Mouse (Mus musculus) kidney, postnatal 14 days (tissue): Measurements from ENCODE around the gene Pdss2.
"Not testable (repeated sequence)": the region's sequence is repeated elsewhere in the genome, so short reads cannot be mapped to it uniquely, and the experiment has no call there.

ENCODE experiments used
- DNase-seq: peaks from one replicate; pipeline ENCODE4 v3.0.0; 2022; ENCODE audit warnings: mixed read lengths

The Pdss2 gene

DNA sequence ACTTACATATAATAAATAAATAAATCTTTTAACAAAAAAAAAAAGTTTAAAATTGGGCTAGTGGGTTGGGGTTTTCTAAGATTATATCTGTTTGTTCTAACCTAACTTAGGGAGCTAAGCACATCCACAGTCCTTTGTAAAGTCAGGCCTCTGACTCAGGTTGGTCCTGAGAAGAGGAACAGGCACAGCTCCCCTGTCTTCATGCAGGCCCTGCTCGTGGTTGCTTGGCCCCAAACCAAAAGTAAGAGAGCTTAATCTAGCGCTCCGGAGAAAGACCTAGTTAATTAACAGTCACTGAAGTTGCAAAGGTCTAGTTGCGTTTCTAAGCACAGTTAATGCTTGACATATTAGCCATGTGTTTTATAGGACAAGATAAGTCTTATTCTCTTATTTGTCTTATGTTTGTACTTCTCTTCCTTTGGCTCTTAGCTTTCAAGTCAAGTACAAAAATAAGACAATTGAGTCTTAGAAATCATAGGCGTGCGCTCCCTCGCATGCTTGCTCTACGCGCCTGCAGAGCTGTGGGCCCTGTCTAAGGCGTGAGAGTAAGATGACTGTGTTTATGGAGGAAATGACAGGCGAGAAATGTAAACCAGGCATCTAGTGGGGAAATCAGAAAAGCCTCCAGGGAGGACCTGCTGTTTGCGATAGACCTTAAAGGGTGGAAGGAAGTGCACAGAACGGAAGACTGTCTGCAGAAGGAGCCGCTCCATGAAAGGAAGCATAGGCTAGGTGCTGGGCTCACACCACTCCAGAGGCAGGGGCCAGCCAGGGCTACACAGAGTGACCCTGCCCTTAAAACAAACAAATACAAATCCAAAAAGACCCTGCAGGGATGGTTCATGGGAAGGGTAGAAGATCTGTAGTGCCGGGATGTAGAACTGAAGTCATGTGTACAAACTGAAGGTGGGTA lies 157.7 kb downstream of the Pdss2 start:
- DNase-seq: peak; percentile 70

DNA sequence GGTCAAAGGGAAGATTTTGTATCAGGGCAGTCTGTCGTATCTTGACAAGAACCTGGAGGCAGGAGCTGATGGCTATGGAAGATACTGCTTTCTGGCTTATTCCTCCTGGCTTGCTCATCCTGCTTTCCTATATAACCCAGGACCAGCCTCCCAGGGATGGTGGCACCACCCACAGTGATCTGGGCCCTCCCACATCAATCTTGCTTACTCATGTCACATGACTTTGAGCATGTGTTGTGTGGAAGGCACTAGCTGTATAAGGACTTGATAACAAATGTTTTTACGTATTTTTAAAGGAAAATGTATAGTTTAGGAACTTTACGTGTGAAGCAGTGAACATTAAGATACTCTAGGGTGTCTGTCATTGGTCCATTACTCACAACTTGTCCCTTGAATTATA lies 161.4 kb downstream of the Pdss2 start:
- no peak for DNase-seq

- no peak for DNase-seq
These were observed 163.3 kb downstream of the Pdss2 start for GRCm38 (mm10) chr10:43384623-43385022.

DNA sequence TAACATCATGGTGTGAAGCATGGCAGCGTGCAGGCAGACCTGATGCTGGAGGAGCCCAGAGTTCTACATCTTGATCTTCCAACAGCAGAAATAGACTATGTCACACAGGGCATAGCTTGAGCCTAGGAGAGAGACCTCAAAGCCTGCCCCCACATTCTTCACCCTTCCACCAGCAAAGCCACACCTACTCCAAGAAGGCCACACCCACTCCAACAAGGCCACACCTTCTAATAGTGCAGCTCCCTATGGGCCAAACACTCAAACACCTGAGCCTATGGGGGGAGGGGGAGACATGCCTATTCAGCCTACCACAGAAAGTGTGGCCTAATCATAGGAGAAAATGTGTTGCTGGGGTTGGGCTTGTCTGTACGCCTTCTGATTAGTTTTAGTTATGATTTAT lies 171.6 kb downstream of the Pdss2 start:
- DNase-seq: no peak

DNA sequence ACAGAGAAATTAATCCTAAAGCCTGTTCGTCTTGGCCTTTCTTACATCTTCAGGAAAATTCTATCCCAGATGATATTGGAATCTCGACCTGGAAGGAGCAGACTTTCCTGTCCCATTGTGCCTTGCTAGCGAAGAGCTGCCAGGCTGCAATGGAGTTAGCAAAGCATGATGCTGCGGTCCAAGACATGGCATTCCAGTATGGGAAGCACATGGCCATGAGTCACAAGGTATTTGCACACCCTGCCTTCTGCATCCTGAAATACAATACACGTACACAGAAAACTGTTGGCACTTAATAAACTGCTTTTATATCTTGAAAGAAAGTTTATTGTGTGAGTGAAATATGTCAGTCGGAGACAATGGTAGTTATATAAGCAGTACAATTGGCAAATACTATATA lies 172.5 kb downstream of the Pdss2 start:
- DNase-seq: no peak

DNA sequence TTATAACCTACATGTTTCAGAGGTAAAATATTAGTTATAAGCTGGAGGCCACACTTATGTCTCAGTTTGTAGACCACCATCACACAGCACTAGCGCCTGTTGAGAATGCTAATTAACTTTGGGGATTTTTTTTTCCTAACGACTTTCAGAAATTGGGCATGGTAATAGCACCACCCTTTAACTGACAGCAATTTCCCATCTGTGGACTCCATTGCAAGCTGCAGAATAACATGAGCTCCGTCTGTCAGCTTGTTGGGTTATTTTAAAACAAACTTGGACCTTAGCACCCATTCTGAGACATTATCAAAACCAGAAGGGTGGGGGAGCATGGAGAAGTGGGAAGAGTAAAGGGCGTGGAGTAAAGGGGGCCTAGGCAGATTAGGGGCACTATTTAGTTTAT lies 174.5 kb downstream of the Pdss2 start:
- no peak for DNase-seq

DNA sequence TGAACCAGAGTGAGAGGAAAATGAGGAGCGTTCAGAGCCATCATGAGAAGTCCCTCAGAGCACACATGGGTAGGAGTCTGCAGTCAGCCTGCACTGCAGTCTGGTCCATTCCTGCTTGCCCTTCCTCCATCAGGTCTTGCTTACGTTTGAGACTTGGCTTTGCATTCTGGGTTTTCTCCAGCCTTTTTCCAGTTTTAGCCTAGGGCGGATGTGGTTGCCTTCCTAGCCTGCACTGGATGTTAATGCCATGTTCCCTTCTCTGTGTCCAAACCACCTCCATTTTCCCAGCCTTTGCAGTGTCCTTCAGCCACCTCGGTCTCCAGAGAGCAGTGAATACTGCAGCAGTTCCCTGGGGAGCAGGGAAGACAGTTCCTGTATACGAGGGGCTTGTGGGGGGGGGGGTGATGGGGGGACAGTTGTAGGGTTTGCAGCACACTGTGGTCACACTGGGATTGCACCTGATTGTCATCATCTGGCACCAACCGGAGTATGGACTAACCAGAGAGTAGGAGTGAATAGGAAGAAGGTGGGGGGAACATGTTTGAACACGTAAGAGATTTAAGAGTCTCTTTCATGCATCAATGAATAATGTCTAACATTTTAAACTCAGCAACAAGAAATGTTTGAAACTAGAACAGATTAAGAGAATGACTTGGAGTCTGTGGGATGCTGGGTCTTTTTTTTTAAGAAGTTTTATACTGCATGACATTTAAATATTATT lies 178.5 kb downstream of the Pdss2 start:
- no peak for DNase-seq

DNA sequence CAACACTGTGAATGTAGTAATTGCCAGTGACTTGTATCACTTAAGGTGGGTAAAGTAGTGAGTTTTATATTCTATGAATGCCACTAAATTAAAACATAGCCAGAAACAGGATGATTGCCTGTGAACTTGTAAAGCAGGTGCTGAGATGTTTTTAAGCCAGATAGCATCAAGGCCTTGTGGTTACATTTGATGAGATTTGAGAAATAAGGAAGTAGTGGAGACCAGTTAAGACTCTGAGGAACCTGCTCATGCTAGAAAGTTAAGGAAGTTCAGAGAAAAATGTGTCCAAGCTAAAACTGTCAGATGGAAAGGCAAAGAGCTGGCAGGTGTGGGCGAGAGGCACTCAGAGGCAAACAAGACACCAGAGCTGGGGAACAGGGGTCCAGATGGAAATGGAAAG lies 184.8 kb downstream of the Pdss2 start:
- no peak for DNase-seq

GRCm38 (mm10) chr10:43406885-43407284 lies 185.6 kb downstream of the Pdss2 start:
- DNase-seq: no peak

DNA sequence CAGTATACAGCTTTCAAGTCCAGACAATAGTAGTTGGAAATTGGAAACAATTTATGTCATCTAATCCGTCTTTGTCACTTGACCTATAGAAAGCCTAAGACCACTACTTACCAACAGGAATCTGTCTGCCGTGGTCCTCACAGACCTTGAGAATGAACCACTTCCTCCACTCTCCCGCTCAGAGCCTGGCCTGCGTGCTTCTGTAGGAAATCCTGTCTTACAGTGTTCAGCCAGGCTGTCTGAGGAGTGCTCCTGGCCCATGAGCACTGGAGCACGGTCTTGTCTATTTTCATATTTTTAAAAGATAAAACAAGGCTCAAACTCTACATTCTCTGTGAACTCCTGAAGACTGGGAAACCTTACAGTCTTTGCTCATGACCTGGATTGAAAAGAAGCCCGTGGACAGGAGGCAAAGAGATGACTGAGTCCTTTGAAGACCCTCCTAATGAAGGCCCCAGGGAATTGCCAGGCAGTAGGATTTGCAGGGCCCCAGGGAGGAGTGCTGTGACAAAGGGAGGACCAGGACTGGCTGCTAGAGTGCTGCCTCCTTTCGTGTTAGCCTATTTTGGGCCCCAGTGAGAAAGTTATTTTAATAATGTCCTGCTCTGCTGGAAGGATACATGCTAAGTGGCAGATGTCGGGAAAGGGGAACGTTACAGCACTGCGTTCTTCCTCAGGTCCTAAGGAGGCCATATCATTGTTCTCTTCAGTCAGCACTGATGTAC lies 188.4 kb downstream of the Pdss2 start:
- DNase-seq: no peak

GRCm38 (mm10) chr10:43411164-43411563 lies 189.9 kb downstream of the Pdss2 start:
- not testable (repeated sequence) for DNase-seq

GRCm38 (mm10) chr10:43417346-43417745 lies 196.1 kb downstream of the Pdss2 start:
- DNase-seq: no peak

DNA sequence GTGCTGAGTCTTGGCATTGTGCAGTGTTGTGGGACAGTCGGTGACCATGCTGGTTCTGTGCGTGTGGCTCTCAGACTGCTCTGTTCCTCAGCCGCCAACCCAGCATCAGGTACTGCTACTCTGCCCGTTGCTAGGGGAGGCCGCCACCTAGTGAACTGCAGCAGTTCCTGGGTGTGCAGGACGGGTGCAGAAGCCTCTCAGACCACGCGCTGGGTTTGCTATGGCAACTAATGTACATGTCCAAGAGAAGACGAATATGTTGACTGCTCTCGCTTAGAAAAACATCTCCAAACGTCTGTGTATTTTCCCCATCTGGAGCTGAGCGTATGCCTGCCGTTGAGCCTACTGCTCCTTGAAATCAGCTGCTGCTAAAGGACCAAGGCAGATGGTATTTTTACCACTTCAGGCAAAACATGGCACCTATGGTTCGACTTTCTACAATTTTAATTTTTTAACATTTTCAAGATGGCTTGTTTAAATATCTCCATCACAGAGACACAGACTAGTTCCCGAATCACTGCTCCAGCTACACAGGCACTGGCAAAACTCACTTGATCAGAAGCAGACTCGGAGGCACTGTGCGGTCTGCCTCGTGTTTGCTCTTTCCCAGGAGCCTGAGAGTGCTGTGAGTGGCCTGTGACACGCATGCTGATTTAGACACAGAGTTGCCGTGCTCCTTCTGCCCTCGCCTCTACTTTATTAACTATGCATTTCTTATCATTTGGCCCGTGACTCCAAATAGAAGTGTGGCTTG lies 199.6 kb downstream of the Pdss2 start:
- no peak for DNase-seq

DNA sequence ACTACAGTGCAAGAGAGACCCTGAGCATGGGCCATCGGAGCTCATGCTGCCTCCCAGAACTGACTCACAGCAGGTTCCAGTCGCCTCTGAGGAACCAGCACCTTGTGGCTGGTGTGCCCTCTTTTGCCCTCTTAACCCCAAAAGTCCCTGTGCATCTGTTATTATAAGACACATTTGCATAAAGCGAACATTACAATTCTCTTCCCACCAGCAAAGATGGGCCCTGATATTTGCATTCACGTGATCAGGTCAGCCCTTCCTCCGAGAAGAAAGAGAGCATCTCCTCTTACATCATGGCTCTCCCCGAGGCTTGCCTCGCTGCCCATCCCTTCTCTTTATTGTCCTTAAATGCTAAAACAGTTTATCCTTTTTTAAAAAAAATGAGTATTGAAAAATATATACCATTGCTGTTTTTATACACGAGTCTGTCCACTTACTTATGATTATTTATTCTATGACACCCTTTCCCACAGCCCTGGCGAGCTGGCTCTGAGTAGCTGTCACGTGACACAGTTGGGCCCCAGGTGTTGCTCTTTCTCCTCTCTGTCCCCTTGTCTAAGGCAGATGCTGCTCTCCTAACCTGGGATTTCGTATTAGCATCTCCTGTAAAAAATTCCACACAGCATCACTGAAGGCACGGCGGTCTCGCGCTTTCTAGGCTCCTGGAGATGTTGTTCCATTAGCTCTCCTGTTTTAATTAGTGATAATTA lies 200.9 kb downstream of the Pdss2 start:
- DNase-seq: no peak

DNA sequence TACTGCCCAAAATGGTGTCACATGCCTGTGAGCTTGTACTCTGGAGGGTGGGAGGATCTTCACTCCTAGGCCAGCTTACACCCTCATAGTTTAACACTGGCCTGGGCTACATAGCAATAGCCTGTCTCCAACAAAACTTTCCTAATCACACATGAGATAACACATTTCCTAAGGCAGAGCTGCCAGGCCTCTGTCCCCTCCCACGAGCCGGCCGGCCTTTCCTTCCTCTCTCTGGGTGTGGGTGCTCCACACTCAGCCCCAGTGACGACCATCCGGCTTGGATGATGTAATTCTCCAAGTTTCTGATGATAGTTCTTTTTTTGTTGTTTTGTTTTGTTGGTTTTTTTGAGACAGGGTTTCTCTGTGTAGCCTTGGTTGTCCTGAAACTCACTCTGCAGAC lies 203.3 kb downstream of the Pdss2 start:
- no peak for DNase-seq

DNA sequence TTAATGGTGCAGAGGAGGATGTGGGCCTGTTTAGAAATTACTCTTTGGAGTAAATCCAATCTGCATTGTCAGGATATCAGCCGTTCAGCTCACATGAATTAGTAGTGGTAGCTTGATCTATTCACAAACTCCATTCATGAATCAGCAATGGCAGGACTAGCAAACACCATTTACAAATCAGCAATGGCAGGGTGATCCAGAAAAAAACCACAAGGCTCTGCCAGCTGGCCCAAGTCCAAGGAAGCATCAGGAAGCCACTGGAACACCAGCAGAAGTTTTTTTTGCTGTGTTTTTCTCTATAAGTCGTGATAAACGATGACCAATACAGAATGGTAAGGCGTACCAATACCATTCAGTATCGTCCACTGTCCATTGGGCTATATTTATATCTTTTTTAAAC lies 209.3 kb downstream of the Pdss2 start:
- no peak for DNase-seq

DNA sequence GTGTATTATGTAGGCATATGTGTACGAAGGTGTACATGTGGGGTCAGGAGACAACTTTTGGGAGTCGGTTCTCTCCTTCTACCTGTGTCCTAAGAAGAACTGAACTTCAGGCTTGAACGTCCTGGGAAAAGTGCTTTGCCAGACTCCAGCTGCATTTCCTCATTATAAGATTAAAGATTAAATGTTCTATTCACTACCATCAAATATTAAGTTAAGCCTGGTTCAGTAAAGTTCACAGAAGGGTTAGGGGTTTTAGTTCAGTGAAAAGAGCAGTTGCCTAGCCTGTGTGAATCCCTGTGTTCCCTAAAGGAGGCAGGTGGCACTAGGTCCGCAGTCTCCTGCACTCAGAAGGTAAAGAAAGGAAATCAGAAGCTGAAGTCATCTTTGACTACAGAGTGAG lies 213.0 kb downstream of the Pdss2 start:
- DNase-seq: no peak

DNA sequence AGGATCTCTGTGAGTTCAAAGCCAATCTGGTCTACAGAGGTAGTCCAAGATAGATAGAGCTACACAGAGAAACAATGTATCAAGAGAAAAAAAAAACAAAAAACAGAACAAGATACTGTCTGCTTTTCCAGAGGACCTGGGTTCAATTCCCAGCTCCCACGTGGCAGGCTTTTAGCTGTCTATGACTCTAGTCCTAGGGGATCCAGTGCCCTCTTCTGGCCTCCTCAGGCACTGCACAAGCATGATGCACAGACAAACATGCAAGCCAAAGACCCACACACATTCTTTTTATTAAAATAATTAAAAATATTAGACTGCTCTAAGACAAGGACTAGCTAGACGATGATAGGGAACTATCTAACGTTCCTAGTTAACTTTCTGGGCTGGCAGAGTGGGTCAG lies 214.5 kb downstream of the Pdss2 start:
- no peak for DNase-seq

GRCm38 (mm10) chr10:43439492-43439941 lies 218.2 kb downstream of the Pdss2 start:
- DNase-seq: no peak

- peak; percentile 61 for DNase-seq
These were observed 218.8 kb downstream of the Pdss2 start for GRCm38 (mm10) chr10:43440050-43440449.

- peak; percentile 48 for DNase-seq
These were observed 219.9 kb downstream of the Pdss2 start for GRCm38 (mm10) chr10:43440981-43441740.
